Mouse (Mus musculus) MEL (cell line): ENCODE measurements around the gene Cmbl. TPM values are rescaled to one million over a fixed set of nuclear protein-coding genes. Genes with fewer than 3 reads are reported as not detected.

Source experiments
- DNase-seq: peaks from one replicate; pipeline ENCODE4 v3.0.0; 2011; ENCODE audit warnings: low read depth, low spot score
- H3K27ac ChIP-seq: 2 replicates; pipeline ENCODE4 v1.5.1; 2012; ENCODE audit warnings: low read depth, mild to moderate bottlenecking, control low read depth, low read length, moderate library complexity; ENCODE audit not compliant: control insufficient read depth
- H3K27me3 ChIP-seq, 2 experiments: fragments of 150-350 bp in 1 of 2; sonication (generic) in 1 of 2; 2 replicates each; pipeline ENCODE4 v1.6.1; 2012; ENCODE audit warnings: low read length in 2 of 2, mild to moderate bottlenecking in 2 of 2, improper control_type of control experiment in 1 of 2, moderate library complexity in 1 of 2; ENCODE audit not compliant: insufficient read depth in 2 of 2, control insufficient read depth in 1 of 2
- H3K36me3 ChIP-seq, 2 experiments: 2 replicates each; pipeline ENCODE4 v1.6.1; 2012 to 2014; ENCODE audit warnings: low read length in 2 of 2, improper control_type of control experiment in 1 of 2, inconsistent platforms in 1 of 2, mild to moderate bottlenecking in 1 of 2; ENCODE audit not compliant: insufficient read depth in 2 of 2, control insufficient read depth in 1 of 2
- H3K4me1 ChIP-seq, 2 experiments: fragments of 150-350 bp in 1 of 2; sonication (generic) in 1 of 2; 2 replicates each; pipeline ENCODE4 v1.6.1; 2012; ENCODE audit warnings: low read length in 2 of 2, improper control_type of control experiment in 1 of 2, mild to moderate bottlenecking in 1 of 2; ENCODE audit not compliant: insufficient read depth in 2 of 2, control insufficient read depth in 1 of 2
- H3K4me3 ChIP-seq, 2 experiments: fragments of 150-350 bp in 1 of 2; sonication (generic) in 1 of 2; 2 replicates each; pipeline ENCODE4 v1.5.1; 2012; ENCODE audit warnings: low read depth in 2 of 2, low read length in 2 of 2, mild to moderate bottlenecking in 2 of 2, moderate library complexity in 2 of 2, control low read depth in 1 of 2, improper control_type of control experiment in 1 of 2; ENCODE audit not compliant: control insufficient read depth in 1 of 2, insufficient read depth in 1 of 2
- H3K79me2 ChIP-seq: 2 replicates; pipeline ENCODE4 v1.6.1; 2012; ENCODE audit warnings: mild to moderate bottlenecking, low read length, moderate library complexity; ENCODE audit not compliant: control insufficient read depth, poor library complexity, insufficient read depth
- H3K9ac ChIP-seq: 2 replicates; pipeline ENCODE4 v1.6.1; 2012; ENCODE audit warnings: low read depth, mild to moderate bottlenecking, control low read depth, low read length, moderate library complexity; ENCODE audit not compliant: control insufficient read depth, poor library complexity, severe bottlenecking
- H3K9me3 ChIP-seq: fragments of 150-350 bp; sonication (generic); replicated peaks from 2 replicates; pipeline ENCODE4 v1.6.1; 2012; ENCODE audit warnings: mild to moderate bottlenecking, low read length, improper control_type of control experiment, moderate library complexity; ENCODE audit not compliant: insufficient read depth
- BHLHE40 ChIP-seq: IDR thresholded peaks from 2 replicates; pipeline ENCODE4 v1.6.1; 2012; ENCODE audit warnings: low read depth, mild to moderate bottlenecking, inconsistent platforms, low read length, improper control_type of control experiment, borderline replicate concordance
- CHD1 ChIP-seq: IDR thresholded peaks from 2 replicates; pipeline ENCODE4 v1.6.1; 2012; ENCODE audit warnings: low read depth, mild to moderate bottlenecking, inconsistent platforms, low read length, improper control_type of control experiment
- CTCF ChIP-seq, 3 experiments: IDR thresholded peaks in 2 of 3; conservative IDR thresholded peaks in 1 of 3; 2 replicates each; pipeline ENCODE4 v1.5.1; 2011 to 2012; ENCODE audit warnings: low read length in 3 of 3, low read depth in 2 of 3, mild to moderate bottlenecking in 2 of 3, improper control_type of control experiment in 1 of 3, inconsistent platforms in 1 of 3, mixed read lengths in 1 of 3, moderate library complexity in 1 of 3; ENCODE audit not compliant: control insufficient read depth in 1 of 3, insufficient read depth in 1 of 3, poor library complexity in 1 of 3, severe bottlenecking in 1 of 3
- ELF1 ChIP-seq: IDR thresholded peaks from 2 replicates; pipeline ENCODE4 v1.6.1; 2014; ENCODE audit warnings: low read depth, mild to moderate bottlenecking, inconsistent platforms, low read length, improper control_type of control experiment, moderate library complexity
- EP300 ChIP-seq, 2 experiments: IDR thresholded peaks; 2 replicates each; pipeline ENCODE4 v1.6.1; 2011; ENCODE audit warnings: improper control_type of control experiment in 2 of 2, low read length in 2 of 2, low read depth in 1 of 2, mild to moderate bottlenecking in 1 of 2
- GABPA ChIP-seq: IDR thresholded peaks from 2 replicates; pipeline ENCODE4 v1.6.1; 2012; ENCODE audit warnings: low read depth, mild to moderate bottlenecking, inconsistent platforms, low read length, improper control_type of control experiment, moderate library complexity
- GATA1 ChIP-seq: IDR thresholded peaks from 2 replicates; pipeline ENCODE4 v1.6.1; 2011; ENCODE audit warnings: low read depth, low read length, improper control_type of control experiment
- JUND ChIP-seq: IDR thresholded peaks from 2 replicates; pipeline ENCODE4 v1.6.1; 2011; ENCODE audit warnings: low read depth, mild to moderate bottlenecking, improper control_type of control experiment, low read length
- MAX ChIP-seq: IDR thresholded peaks from 2 replicates; pipeline ENCODE4 v1.6.1; 2011; ENCODE audit warnings: low read length, improper control_type of control experiment
- NELFE ChIP-seq: IDR thresholded peaks from 2 replicates; pipeline ENCODE4 v1.6.1; 2011; ENCODE audit warnings: low read depth, low read length, improper control_type of control experiment
- NRF1 ChIP-seq: IDR thresholded peaks from 2 replicates; pipeline ENCODE4 v1.6.1; 2014; ENCODE audit warnings: low read depth, mild to moderate bottlenecking, inconsistent platforms, low read length, improper control_type of control experiment, moderate library complexity; ENCODE audit not compliant: poor library complexity, insufficient read depth, severe bottlenecking
- POLR2AphosphoS5 ChIP-seq: IDR thresholded peaks from 2 replicates; pipeline ENCODE4 v1.6.1; 2012; ENCODE audit warnings: low read depth, borderline replicate concordance, mild to moderate bottlenecking, inconsistent platforms, low read length, moderate library complexity, mixed read lengths
- TCF12 ChIP-seq: IDR thresholded peaks from 2 replicates; pipeline ENCODE4 v1.6.1; 2014; ENCODE audit warnings: low read depth, mild to moderate bottlenecking, inconsistent platforms, low read length, improper control_type of control experiment, moderate library complexity
- UBTF ChIP-seq: IDR thresholded peaks from 2 replicates; pipeline ENCODE4 v1.6.1; 2012; ENCODE audit warnings: low read depth, mild to moderate bottlenecking, inconsistent platforms, low read length, improper control_type of control experiment, moderate library complexity, borderline replicate concordance; ENCODE audit not compliant: insufficient read depth
- USF1 ChIP-seq: IDR thresholded peaks from 2 replicates; pipeline ENCODE4 v1.6.1; 2014; ENCODE audit warnings: low read depth, mild to moderate bottlenecking, inconsistent platforms, low read length, improper control_type of control experiment, moderate library complexity
- USF2 ChIP-seq, 2 experiments: IDR thresholded peaks; 2 replicates each; pipeline ENCODE4 v1.6.1; 2011 to 2012; ENCODE audit warnings: improper control_type of control experiment in 2 of 2, low read length in 2 of 2, borderline replicate concordance in 1 of 2, inconsistent platforms in 1 of 2, low read depth in 1 of 2, mild to moderate bottlenecking in 1 of 2; ENCODE audit not compliant: insufficient read depth in 1 of 2
- ZKSCAN1 ChIP-seq: IDR thresholded peaks from 2 replicates; pipeline ENCODE4 v1.6.1; 2012; ENCODE audit warnings: low read depth, mild to moderate bottlenecking, inconsistent platforms, low read length, improper control_type of control experiment, moderate library complexity
- ZNF384 ChIP-seq: IDR thresholded peaks from 2 replicates; pipeline ENCODE4 v1.6.1; 2012; ENCODE audit warnings: low read depth, mild to moderate bottlenecking, inconsistent platforms, low read length, improper control_type of control experiment
- polyA plus RNA-seq, 2 experiments: library from polyadenylated mRNA; stranded (reverse) in 1 of 2; unstranded in 1 of 2; fragments of >175 nt in 1 of 2; fragments of >200 nt in 1 of 2; gene quantifications; 2 replicates each; pipeline versions ENCODE4 v1.2.1 to v1.2.4; 2012; ENCODE audit warnings: low replicate concordance in 2 of 2, low read depth in 1 of 2; ENCODE audit not compliant: insufficient read length in 2 of 2, insufficient read depth in 1 of 2, missing spikeins in 1 of 2
- total RNA-seq: library from RNA; depleted of rRNA; stranded (reverse); fragments of 300-350 nt; gene quantifications from 2 replicates; pipeline ENCODE4 v1.2.3, GENCODE M21; 2012

Cmbl gene
- total and polyA plus RNA-seq, 3 experiments: 0.22 to 0.31 TPM; not detected in 1

GRCm38 (mm10) chr15:31554855-31555254 is 10.3 kb upstream of the Cmbl start:
- Histone ChIP-seq H3K4me3 (no peak overlapping the region), H3K27ac (no peak overlapping the region), H3K27me3 (no peaks in the 10 kb centered on the region), H3K36me3 (peaks cover 0 to 7% of the 10 kb centered on the region in 2 experiments; a peak in 2 of 4 replicates), H3K4me1 (peaks cover 0 to 11% of the 10 kb centered on the region in 2 experiments; a peak in 2 of 4 replicates), H3K9ac (no peak overlapping the region), H3K9me3 (no peaks in the 10 kb centered on the region), H3K79me2 (no peaks in the 10 kb centered on the region)
- TF ChIP-seq CHD1 (no peak), ELF1 (no peak), JUND (no peak), NELFE (no peak), NRF1 (no peak), USF2 (IDR thresholded peaks at IDR 0.05; ENCODE audit: borderline replicate concordance in 1 of 2, insufficient read depth in 1 of 2, low read depth in 1 of 2, low read length in 2 of 2) (no peak), GABPA (no peak), UBTF (no peak), CTCF (IDR thresholded peaks at IDR 0.05 in 2 of 3, conservative IDR thresholded peaks at IDR 0.05 in 1 of 3; ENCODE audit: control insufficient read depth in 1 of 3, insufficient read depth in 1 of 3, low read depth in 2 of 3, low read length in 3 of 3, poor library complexity in 1 of 3, severe bottlenecking in 1 of 3) (no peak), USF1 (no peak), ZKSCAN1 (no peak), BHLHE40 (no peak), TCF12 (no peak), GATA1 (no peak; the same call in 1 of the 2 replicates), EP300 (IDR thresholded peaks at IDR 0.05; ENCODE audit: low read depth in 1 of 2, low read length in 2 of 2) (no peak; a peak in 1 of 4 replicates), POLR2AphosphoS5 (no peak), MAX (no peak)
- peak; percentile 64 for DNase-seq

GRCm38 (mm10) chr15:31561390-31561789 is 3.8 kb upstream of the Cmbl start:
- no peak for DNase-seq
- H3K36me3 ChIP-seq: peaks cover 0 to 2% of the 10 kb centered on the region in 2 experiments; a peak in 1 of 4 replicates
- H3K27ac ChIP-seq: no peak overlapping the region
- no peaks in the 10 kb centered on the region for H3K79me2 ChIP-seq
- H3K4me3 ChIP-seq: no peak overlapping the region
- H3K27me3 ChIP-seq: no peaks in the 10 kb centered on the region
- TF ChIP-seq ZNF384: no peak
- no peak for TF ChIP-seq USF2 (IDR thresholded peaks at IDR 0.05; ENCODE audit: borderline replicate concordance in 1 of 2, insufficient read depth in 1 of 2, low read depth in 1 of 2, low read length in 2 of 2)
- TF ChIP-seq GATA1: no peak
- H3K9ac ChIP-seq: no peak overlapping the region
- H3K9me3 ChIP-seq: no peaks in the 10 kb centered on the region
- peaks cover 0 to 9% of the 10 kb centered on the region in 2 experiments; a peak in 2 of 4 replicates for H3K4me1 ChIP-seq
